Comparison of ENCODE assay signal across 8 mouse cellular contexts in genomic region chr4:106614180-106614797, GRCm38 (mm10). TPM values are rescaled to one million over a fixed set of nuclear protein-coding genes. Genes with fewer than 3 reads are reported as not detected.
DNase-seq lines count a peak whose midpoint lies in the region; ATAC-seq and TF ChIP-seq lines count a peak whose summit lies in the region.

No protein-coding gene starts in this region.

- H3K9me3 ChIP-seq in hindbrain, postnatal 0 days (ENCODE audit: low read length), result no peaks in the 10 kb centered on the region

- H3K4me1 ChIP-seq in hindbrain, postnatal 0 days (ENCODE audit: insufficient read depth, low read length), result peaks cover 8% of the 10 kb centered on the region; the same call in 1 of the 2 replicates

- H3K4me2 ChIP-seq in hindbrain, postnatal 0 days (ENCODE audit: low read depth, low read length), result no peak overlapping the region

- no peak overlapping the region for H3K9ac ChIP-seq in hindbrain, postnatal 0 days (replicated peaks; ENCODE audit: low read length)

- H3K4me3 ChIP-seq in hindbrain, postnatal 0 days (ENCODE audit: low read length), result no peak overlapping the region

- no peaks in the 10 kb centered on the region for H3K36me3 ChIP-seq in hindbrain, postnatal 0 days (ENCODE audit: insufficient read depth, low read length)

- no peak overlapping the region for H3K27ac ChIP-seq in hindbrain, postnatal 0 days

- ATAC-seq in hindbrain, postnatal 0 days, result peak; percentile 86

- DNase-seq in ZHBTc4 (ENCODE audit: low read depth, low spot score), result peak; percentile 85
- peak; percentile 68 to 74 for DNase-seq in cerebellum, postnatal 36 days
- peak; percentile 79 to 83 for DNase-seq in frontal cortex, postnatal 36 days (ENCODE audit: low spot score in 2 of 2)
- DNase-seq in hindbrain, postnatal 0 days (ENCODE audit: low spot score), result peak; percentile 89
- DNase-seq in left cerebral cortex, adult 18-20 months (ENCODE audit: low spot score in 2 of 2), result peak; percentile 74 to 75
- peak; percentile 60 to 74 for DNase-seq in lung, postnatal 4 days
- DNase-seq in right cerebral cortex, postnatal 10 days (ENCODE audit: low spot score in 2 of 2), result peak; percentile 77 to 80
- peak; percentile 68 for DNase-seq in yolk sac, embryonic 10.5 days (ENCODE audit: low spot score)

- 42% methylated on average over 7 of the region's 7 CpGs for WGBS in hindbrain, postnatal 0 days

- no peaks in the 10 kb centered on the region for H3K27me3 ChIP-seq in hindbrain, postnatal 0 days (ENCODE audit: insufficient read depth, low read length)

- peak; percentile 99 for TF ChIP-seq CTCF in hindbrain, postnatal 0 days (IDR thresholded peaks at IDR 0.05; ENCODE audit: low read depth)

RNA-seq across cellular contexts. Expression of gene Lexm, which starts 2.8 kb away (rescaled TPM):
- total RNA-seq in hindbrain, postnatal 0 days (2014; rRNA removed), result 0.43 TPM in 1 of 2 replicates, not detected in the other
- polyA plus RNA-seq in hindbrain, postnatal 0 days (2015; fragmentation: Nextera tagmentation; extraction: Ambion mirVana), result not detected in 2 replicates
- total RNA-seq in left cerebral cortex, adult 18-20 months (2021), result not detected

RNA-seq across cellular contexts. Expression of gene Ttc22, which starts 7.9 kb away (rescaled TPM):
- total RNA-seq in hindbrain, postnatal 0 days (2014; rRNA removed), result 0.89 and 1.0 TPM in 2 replicates
- 1.8 and 2.3 TPM in 2 replicates for polyA plus RNA-seq in hindbrain, postnatal 0 days (2015; fragmentation: Nextera tagmentation; extraction: Ambion mirVana)
- total RNA-seq in left cerebral cortex, adult 18-20 months (2021), result 1 to 10 TPM in 1 of 2 experiments, under 1 TPM in 1; 0.94 to 1.0 TPM

RNA-seq across cellular contexts. Expression of gene Pars2, which starts 36.6 kb away (rescaled TPM):
- total RNA-seq in hindbrain, postnatal 0 days (2014; rRNA removed), result 8.4 and 12.1 TPM in 2 replicates
- polyA plus RNA-seq in hindbrain, postnatal 0 days (2015; fragmentation: Nextera tagmentation; extraction: Ambion mirVana), result 7.4 and 9.1 TPM in 2 replicates
- 1 to 10 TPM; 6.2 to 6.7 TPM for total RNA-seq in left cerebral cortex, adult 18-20 months (2021)

RNA-seq across cellular contexts. Expression of gene Dhcr24, which starts 53.5 kb away (rescaled TPM):
- total RNA-seq in hindbrain, postnatal 0 days (2014; rRNA removed), result 126 and 127 TPM in 2 replicates
- polyA plus RNA-seq in hindbrain, postnatal 0 days (2015; fragmentation: Nextera tagmentation; extraction: Ambion mirVana), result 7.5 and 8.7 TPM in 2 replicates
- 100 to 1,000 TPM in 1 of 2 experiments, 10 to 100 TPM in 1; 98.4 to 119 TPM for total RNA-seq in left cerebral cortex, adult 18-20 months (2021)
